Mouse (Mus musculus) common myeloid progenitor, adult 5-6 weeks (primary cell): ENCODE data around the gene Ggn. TPM values are rescaled to one million over a fixed set of nuclear protein-coding genes. Genes with fewer than 3 reads are reported as not detected.
"Not testable (repeated sequence)": the region's sequence is repeated elsewhere in the genome, so short reads cannot be mapped to it uniquely, and the experiment has no call there.

Experiments
- ATAC-seq: replicated peaks from 2 replicates; pipeline ENCODE4 v1.8.0; 2016; ENCODE audit warnings: low read depth, mild to moderate bottlenecking, moderate TSS enrichment, inconsistent platforms; ENCODE audit not compliant: poor library complexity, severe bottlenecking
- total RNA-seq: library from RNA; stranded (forward); fragments of 200-1000, 187-1606 nt; gene quantifications from 2 replicates; pipeline ENCODE4 v1.2.3, GENCODE M21; 2017

Gene Ggn
- total RNA-seq: 0.92 and 1.6 TPM in 2 replicates

- ATAC-seq: peak; percentile 52
These were observed at the start of gene Ggn, which contains the start of gene Spred3 for GRCm38 (mm10) chr7:29170066-29170754. TSS of gene Ggn (plus strand) at chr7:29170210. TSS of gene Spred3 (minus strand) at chr7:29170411.

GRCm38 (mm10) chr7:29122821-29123220 is 47.2 kb upstream of the Ggn start:
- no peak for ATAC-seq

GRCm38 (mm10) chr7:29123531-29124358 is 46.3 kb upstream of the Ggn start:
- peak; percentile 16 for ATAC-seq

- ATAC-seq: peak; percentile 91
These were observed 45.0 kb upstream of the Ggn start, which contains the start of gene Ryr1 for GRCm38 (mm10) chr7:29124970-29125369. TSS of gene Ryr1 (minus strand) at chr7:29125179.

GRCm38 (mm10) chr7:29126173-29126915 is 43.7 kb upstream of the Ggn start:
- peak; percentile 72 for ATAC-seq

- ATAC-seq: peak; percentile 55
These were observed 41.3 kb upstream of the Ggn start for GRCm38 (mm10) chr7:29128725-29129124.

GRCm38 (mm10) chr7:29134230-29134629 is 35.8 kb upstream of the Ggn start:
- no peak for ATAC-seq

GRCm38 (mm10) chr7:29134693-29135386 is 35.2 kb upstream of the Ggn start, which contains the start of gene Rasgrp4:
TSS of gene Rasgrp4 (plus strand) at chr7:29134851.
- peak; percentile 100 for ATAC-seq

GRCm38 (mm10) chr7:29137429-29137828 is 32.6 kb upstream of the Ggn start:
- no peak for ATAC-seq

GRCm38 (mm10) chr7:29139237-29139636 is 30.8 kb upstream of the Ggn start:
- ATAC-seq: not testable (repeated sequence)

GRCm38 (mm10) chr7:29141416-29141815 is 28.6 kb upstream of the Ggn start:
- no peak for ATAC-seq

GRCm38 (mm10) chr7:29144006-29144405 is 26.0 kb upstream of the Ggn start:
- ATAC-seq: peak; percentile 91

- ATAC-seq: no peak
These were observed 23.2 kb upstream of the Ggn start for GRCm38 (mm10) chr7:29146625-29147367.

GRCm38 (mm10) chr7:29148771-29149170 is 21.2 kb upstream of the Ggn start:
- ATAC-seq: no peak

- ATAC-seq: no peak
These were observed 18.5 kb upstream of the Ggn start for GRCm38 (mm10) chr7:29151486-29151885.

GRCm38 (mm10) chr7:29154018-29154720 is 15.8 kb upstream of the Ggn start:
- ATAC-seq: no peak

GRCm38 (mm10) chr7:29155196-29155837 is 14.7 kb upstream of the Ggn start:
- peak; percentile 75 for ATAC-seq
